Mouse (Mus musculus): ENCODE data around the gene Hexdc.

DNA sequence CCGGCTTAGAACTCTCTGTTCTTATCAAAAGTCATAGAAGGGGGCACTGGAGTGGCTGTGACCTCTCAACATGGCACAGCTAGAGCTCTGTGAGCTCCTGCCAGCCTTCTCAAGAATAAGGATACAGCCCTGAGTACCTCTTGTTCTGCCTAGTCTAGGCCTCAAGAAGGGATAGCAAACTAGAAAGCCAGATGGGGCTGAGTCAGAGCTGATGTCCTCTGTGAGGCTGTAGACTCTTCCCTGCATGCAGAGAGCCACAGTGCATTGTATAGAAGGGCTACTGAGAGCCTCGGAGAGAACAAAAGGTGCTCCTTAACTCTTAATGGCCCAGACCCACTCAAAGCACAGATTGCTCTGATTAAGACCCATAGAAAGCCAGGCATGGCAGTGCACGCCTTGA, 30.0 kb upstream of the Hexdc start:
- TF ChIP-seq POLR2A (IDR thresholded peaks at IDR 0.05; ENCODE audit: low read depth, low read length) (no peak), CTCF (conservative IDR thresholded peaks at IDR 0.05; ENCODE audit: insufficient read depth, insufficient read length, low read depth, low read length) (no peak)

All from kidney, adult 2 months (tissue).